Mouse (Mus musculus): ENCODE data around the gene 2610002M06Rik. TPM values are rescaled to one million over a fixed set of nuclear protein-coding genes. Genes with fewer than 3 reads are reported as not detected.

2610002M06Rik gene
- 8.2 TPM in 2 replicates for polyA plus RNA-seq (2015; fragmentation: Nextera tagmentation; extraction: Ambion mirVana)

DNA sequence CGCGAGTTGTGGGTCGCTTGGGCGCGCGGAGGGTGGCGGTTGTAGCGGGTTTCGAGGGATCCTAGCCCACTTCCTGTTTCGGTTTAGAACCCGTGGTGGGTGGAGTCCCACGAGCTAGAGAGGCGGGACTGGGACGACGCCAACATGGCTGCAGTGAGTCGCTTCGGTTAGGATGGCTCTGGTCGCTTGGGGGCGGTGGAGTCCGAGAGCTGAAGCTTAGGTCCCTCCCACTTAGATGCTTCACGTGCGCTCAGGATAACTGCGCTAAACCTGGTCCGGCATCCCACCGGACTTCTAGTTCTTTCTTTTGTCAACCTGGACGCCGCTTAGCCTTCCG is at the start of gene 2610002M06Rik:
Gene 2610002M06Rik, minus strand, starts transcription at position 117 of the 337 bp plus-strand sequence.
- Histone ChIP-seq H3K4me2 (replicated peaks; ENCODE audit: low read depth) (peak within 1 kb of the TSS; percentile 53), H3K9me3 (ENCODE audit: control insufficient read depth, low read length) (no peaks in the 10 kb centered on the region), H3K27me3 (ENCODE audit: control insufficient read depth, insufficient read depth, low read length) (no peaks in the 10 kb centered on the region), H3K36me3 (ENCODE audit: control insufficient read depth, insufficient read depth, low read length) (no peaks in the 10 kb centered on the region), H3K4me1 (replicated peaks; ENCODE audit: control insufficient read depth, insufficient read depth) (no peaks in the 10 kb centered on the region), H3K27ac (replicated peaks) (peak within 1 kb of the TSS; percentile 81), H3K9ac (ENCODE audit: low read length) (peak within 1 kb of the TSS; percentile 76), H3K4me3 (ENCODE audit: low read depth, low read length) (peak within 1 kb of the TSS; percentile 61)
- DNase-seq (ENCODE audit: low spot score) (peak; percentile 89), ATAC-seq (ENCODE audit: low FRiP score, low TSS enrichment) (peak; percentile 100)
- TF ChIP-seq EP300 (optimal IDR thresholded peaks at IDR 0.05) (no peak), CTCF (IDR thresholded peaks at IDR 0.05; ENCODE audit: low read depth) (peak; percentile 77)
- WGBS: 22% methylated on average over 21 of the region's 28 CpGs

- H3K27me3 ChIP-seq (ENCODE audit: control insufficient read depth, insufficient read depth, low read length): no peaks in the 10 kb centered on the region
- no peaks in the 10 kb centered on the region for H3K36me3 ChIP-seq (ENCODE audit: control insufficient read depth, insufficient read depth, low read length)
- 37% methylated on average over 4 of the region's 4 CpGs for WGBS
- H3K4me1 ChIP-seq (replicated peaks; ENCODE audit: control insufficient read depth, insufficient read depth): no peaks in the 10 kb centered on the region
- DNase-seq (ENCODE audit: low spot score) (no peak), ATAC-seq (ENCODE audit: low FRiP score, low TSS enrichment) (no peak)
- no peaks in the 10 kb centered on the region for H3K9me3 ChIP-seq (ENCODE audit: control insufficient read depth, low read length)
- no peak for TF ChIP-seq EP300 (optimal IDR thresholded peaks at IDR 0.05)
- no peak for TF ChIP-seq CTCF (IDR thresholded peaks at IDR 0.05; ENCODE audit: low read depth)
- H3K27ac ChIP-seq (replicated peaks): no peak overlapping the region
- no peak overlapping the region for H3K9ac ChIP-seq (ENCODE audit: low read length)
- no peak overlapping the region for H3K4me3 ChIP-seq (ENCODE audit: low read depth, low read length)
- no peak overlapping the region for H3K4me2 ChIP-seq (replicated peaks; ENCODE audit: low read depth)
Measured at GRCm38 (mm10) chrX:107858165-107858564, 42.0 kb upstream of the 2610002M06Rik start.

DNA sequence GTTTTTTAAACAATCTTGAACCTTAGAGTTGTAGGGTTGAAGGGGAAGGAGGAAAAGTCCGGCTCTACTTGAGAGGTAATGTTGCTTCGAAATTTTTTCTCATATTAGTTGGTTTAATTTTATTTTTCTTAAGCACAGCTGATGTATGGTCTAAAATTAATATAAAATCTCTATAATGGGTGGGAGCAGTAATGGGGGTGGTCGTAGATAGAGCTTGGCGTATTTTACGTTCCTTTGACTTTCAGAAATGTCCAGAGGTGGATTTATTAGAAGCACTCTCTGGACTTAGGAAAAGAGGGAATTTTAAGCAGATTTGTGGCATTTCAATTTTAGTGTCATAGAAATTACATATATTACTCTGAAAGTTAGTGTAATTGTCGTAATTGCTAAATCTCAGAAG is 592 bp upstream of the 2610002M06Rik start:
- 70% methylated on average over 6 of the region's 6 CpGs for WGBS
- TF ChIP-seq EP300 (optimal IDR thresholded peaks at IDR 0.05) (no peak), CTCF (IDR thresholded peaks at IDR 0.05; ENCODE audit: low read depth) (no peak)
- DNase-seq (ENCODE audit: low spot score): no peak
- H3K27ac ChIP-seq (replicated peaks): no peak overlapping the region
- H3K9me3 ChIP-seq (ENCODE audit: control insufficient read depth, low read length): no peaks in the 10 kb centered on the region
- no peaks in the 10 kb centered on the region for H3K27me3 ChIP-seq (ENCODE audit: control insufficient read depth, insufficient read depth, low read length)
- H3K4me3 ChIP-seq (ENCODE audit: low read depth, low read length): no peak overlapping the region
- no peak for ATAC-seq (ENCODE audit: low FRiP score, low TSS enrichment)
- H3K36me3 ChIP-seq (ENCODE audit: control insufficient read depth, insufficient read depth, low read length): no peaks in the 10 kb centered on the region
- H3K4me1 ChIP-seq (replicated peaks; ENCODE audit: control insufficient read depth, insufficient read depth): no peaks in the 10 kb centered on the region
- H3K4me2 ChIP-seq (replicated peaks; ENCODE audit: low read depth): peak overlapping the region; percentile 38; the same call in 1 of the 2 replicates
- no peak overlapping the region for H3K9ac ChIP-seq (ENCODE audit: low read length)

DNA sequence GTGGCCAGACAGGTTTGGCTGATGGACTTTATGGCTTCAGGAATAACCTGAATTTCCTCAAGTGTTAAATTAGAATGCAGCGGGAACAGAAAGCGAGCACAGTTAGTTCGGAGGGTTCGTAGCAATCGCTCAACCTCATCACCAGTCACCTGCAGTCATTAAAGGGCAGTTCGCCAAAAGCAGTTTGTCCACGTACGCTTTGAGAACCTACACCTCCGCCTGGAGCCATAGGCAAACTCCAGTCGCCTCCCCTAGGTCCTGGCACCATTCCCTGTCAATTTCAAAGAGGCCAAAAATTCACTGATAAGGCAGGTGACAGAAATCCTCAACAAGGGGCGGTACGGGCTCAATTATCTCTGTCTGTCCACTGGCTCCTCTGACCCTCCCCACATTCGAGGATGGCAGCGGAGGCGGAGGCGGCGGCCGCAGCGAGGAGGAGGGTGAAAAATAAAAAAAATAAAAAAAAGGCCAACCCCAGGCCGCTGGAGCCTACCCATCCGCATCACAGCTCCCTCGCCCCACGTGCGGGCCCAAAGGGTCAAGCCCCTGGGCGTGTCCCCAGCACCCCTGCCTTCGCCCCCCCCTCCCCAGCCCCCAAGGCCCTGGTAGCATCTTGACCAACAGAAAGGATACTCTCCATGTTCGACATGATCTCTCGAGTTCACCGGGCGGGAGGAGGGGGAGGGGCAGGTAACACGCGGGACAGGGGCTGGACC is 474 bp downstream of the 2610002M06Rik start:
- Histone ChIP-seq H3K9me3 (ENCODE audit: control insufficient read depth, low read length) (no peaks in the 10 kb centered on the region), H3K27me3 (ENCODE audit: control insufficient read depth, insufficient read depth, low read length) (no peaks in the 10 kb centered on the region), H3K36me3 (ENCODE audit: control insufficient read depth, insufficient read depth, low read length) (no peaks in the 10 kb centered on the region), H3K9ac (ENCODE audit: low read length) (peak overlapping the region; percentile 76), H3K4me3 (ENCODE audit: low read depth, low read length) (peak overlapping the region; percentile 61), H3K27ac (replicated peaks) (peak overlapping the region; percentile 81), H3K4me1 (replicated peaks; ENCODE audit: control insufficient read depth, insufficient read depth) (no peaks in the 10 kb centered on the region), H3K4me2 (replicated peaks; ENCODE audit: low read depth) (peak overlapping the region; percentile 53)
- 16% methylated on average over 31 of the region's 32 CpGs for WGBS
- peak; percentile 26 for DNase-seq (ENCODE audit: low spot score)
- TF ChIP-seq EP300 (optimal IDR thresholded peaks at IDR 0.05) (no peak), CTCF (IDR thresholded peaks at IDR 0.05; ENCODE audit: low read depth) (no peak)
- ATAC-seq (ENCODE audit: low FRiP score, low TSS enrichment): peak; percentile 82

GRCm38 (mm10) chrX:107812120-107812519 is 4.0 kb downstream of the 2610002M06Rik start:
- no peak for DNase-seq (ENCODE audit: low spot score)
- H3K4me1 ChIP-seq (replicated peaks; ENCODE audit: control insufficient read depth, insufficient read depth): no peaks in the 10 kb centered on the region
- TF ChIP-seq EP300 (optimal IDR thresholded peaks at IDR 0.05): no peak
- no peak for TF ChIP-seq CTCF (IDR thresholded peaks at IDR 0.05; ENCODE audit: low read depth)
- ATAC-seq (ENCODE audit: low FRiP score, low TSS enrichment): no peak
- H3K9me3 ChIP-seq (ENCODE audit: control insufficient read depth, low read length): no peaks in the 10 kb centered on the region
- H3K4me2 ChIP-seq (replicated peaks; ENCODE audit: low read depth): no peak overlapping the region
- no peak overlapping the region for H3K9ac ChIP-seq (ENCODE audit: low read length)
- H3K4me3 ChIP-seq (ENCODE audit: low read depth, low read length): no peak overlapping the region
- H3K36me3 ChIP-seq (ENCODE audit: control insufficient read depth, insufficient read depth, low read length): no peaks in the 10 kb centered on the region
- no peak overlapping the region for H3K27ac ChIP-seq (replicated peaks)
- H3K27me3 ChIP-seq (ENCODE audit: control insufficient read depth, insufficient read depth, low read length): no peaks in the 10 kb centered on the region

GRCm38 (mm10) chrX:107796919-107797318 is 19.2 kb downstream of the 2610002M06Rik start:
- DNase-seq (ENCODE audit: low spot score): no peak
- H3K9me3 ChIP-seq (ENCODE audit: control insufficient read depth, low read length): no peaks in the 10 kb centered on the region
- 90% methylated on average over 2 of the region's 2 CpGs for WGBS

More at GRCm38 (mm10) chrX:107796919-107797318, 19.2 kb downstream of the 2610002M06Rik start:
- Histone ChIP-seq H3K4me2 (replicated peaks; ENCODE audit: low read depth) (no peak overlapping the region), H3K27ac (replicated peaks) (no peak overlapping the region), H3K4me1 (replicated peaks; ENCODE audit: control insufficient read depth, insufficient read depth) (no peaks in the 10 kb centered on the region), H3K36me3 (ENCODE audit: control insufficient read depth, insufficient read depth, low read length) (no peaks in the 10 kb centered on the region), H3K27me3 (ENCODE audit: control insufficient read depth, insufficient read depth, low read length) (no peaks in the 10 kb centered on the region), H3K4me3 (ENCODE audit: low read depth, low read length) (no peak overlapping the region), H3K9ac (ENCODE audit: low read length) (no peak overlapping the region)
- ATAC-seq (ENCODE audit: low FRiP score, low TSS enrichment): no peak
- TF ChIP-seq CTCF (IDR thresholded peaks at IDR 0.05; ENCODE audit: low read depth): no peak
